Mouse (Mus musculus): ENCODE data around the gene Slc38a1.

GRCm38 (mm10) chr15:96632201-96632600 lies 10.5 kb downstream of the Slc38a1 start:
- TF ChIP-seq POLR2A (IDR thresholded peaks at IDR 0.05; ENCODE audit: insufficient read depth, low read depth, low read length) (no peak), CTCF (IDR thresholded peaks at IDR 0.05; ENCODE audit: insufficient read depth, low read depth, low read length) (no peak)

Measured in olfactory bulb, adult 2 months (tissue).